Mouse (Mus musculus): Measurements from ENCODE around the gene Olfr1226.
"Not testable (repeated sequence)": the region's sequence is repeated elsewhere in the genome, so short reads cannot be mapped to it uniquely, and the experiment has no call there.

Olfr1226 gene

GRCm38 (mm10) chr2:89199948-89200347, at the start of gene Olfr1226:
Olfr1226 (minus strand) TSS chr2:89200048.
- no peak for DNase-seq (ENCODE audit: low read depth, low spot score)

GRCm38 (mm10) chr2:89196325-89196982, 3.4 kb downstream of the Olfr1226 start:
- DNase-seq (ENCODE audit: low read depth, low spot score), result no peak

- no peak for DNase-seq (ENCODE audit: low read depth, low spot score)
These were observed 25.3 kb downstream of the Olfr1226 start, which contains the start of gene Olfr1225 for GRCm38 (mm10) chr2:89174569-89174968. Olfr1225 (minus strand) TSS chr2:89174669.

- DNase-seq (ENCODE audit: low read depth, low spot score), result not testable (repeated sequence)
These were observed 35.1 kb downstream of the Olfr1226 start for GRCm38 (mm10) chr2:89164711-89165110.

- DNase-seq (ENCODE audit: low read depth, low spot score), result not testable (repeated sequence)
These were observed 35.9 kb downstream of the Olfr1226 start, which contains the start of gene Olfr1224-ps1 for GRCm38 (mm10) chr2:89163991-89164390. Olfr1224-ps1 (minus strand) TSS chr2:89164091.

- DNase-seq (ENCODE audit: low read depth, low spot score), result no peak
These were observed 48.4 kb downstream of the Olfr1226 start, which contains the start of gene Olfr1223 for GRCm38 (mm10) chr2:89151460-89151859. Olfr1223 (minus strand) TSS chr2:89151560.
